Comparison of ENCODE assay signal across 19 mouse cellular contexts in the genomic region with DNA sequence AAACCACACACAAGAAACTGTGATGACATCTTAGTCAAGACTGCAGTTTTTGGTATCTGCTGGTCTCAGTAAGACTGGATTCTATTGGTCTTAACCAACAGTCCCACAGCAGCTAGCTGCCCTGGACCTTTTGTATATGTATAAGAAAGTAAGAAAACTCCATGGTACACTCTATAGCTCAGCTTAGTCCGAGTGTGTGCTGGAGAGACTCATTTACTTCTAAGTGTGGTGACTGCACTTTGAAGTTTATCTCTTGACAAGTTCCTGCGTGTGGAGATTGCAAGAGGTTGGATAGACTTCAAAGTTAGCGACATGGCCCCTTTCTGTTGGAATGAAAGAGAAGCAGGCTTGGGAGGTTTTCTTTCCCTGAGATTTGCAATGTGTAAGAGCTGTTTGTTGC. TPM values are rescaled to one million over a fixed set of nuclear protein-coding genes. Genes with fewer than 3 reads are reported as not detected.
"Had no signal": no experiment of that assay in that cellular context is flagged by ENCODE, and none has a peak within 500 bp of the region (broad histone marks: within the 10 kb centered on the region; RNA-seq: fewer than 3 reads in every experiment).

No protein-coding gene starts in this region.

- H3K4me2 ChIP-seq: limb, embryonic 15.5 days; liver, embryonic 11.5 days; liver, embryonic 15.5 days; lung, embryonic 15.5 days had no signal

- DNase-seq: kidney, adult 18-20 months; kidney, postnatal 25 days; layer of hippocampus, adult 9-11 months; midbrain, embryonic 14.5 days; thymus, postnatal 25 days had no signal

- H3K36me3 ChIP-seq: limb, embryonic 15.5 days; liver, embryonic 15.5 days; lung, embryonic 15.5 days; midbrain, embryonic 10.5 days had no signal

- ATAC-seq: inflammation-experienced regulatory T-cells, adult 6 months; intestine, embryonic 16.5 days had no signal

- H3K27me3 ChIP-seq: limb, embryonic 15.5 days; liver, embryonic 15.5 days; lung, embryonic 15.5 days; megakaryocyte, embryonic 14.5 days had no signal

- H3K4me3 ChIP-seq: layer of hippocampus, adult 2 months; limb, embryonic 15.5 days; liver, embryonic 15.5 days; lung, embryonic 15.5 days; megakaryocyte, embryonic 14.5 days; midbrain, embryonic 10.5 days had no signal

- H3K27ac ChIP-seq: kidney, postnatal 0 days; layer of hippocampus, adult 2 months; limb, embryonic 15.5 days; liver, embryonic 15.5 days; lung, embryonic 15.5 days; midbrain, embryonic 10.5 days had no signal

- H3K4me1 ChIP-seq: limb, embryonic 15.5 days; liver, embryonic 15.5 days; lung, embryonic 15.5 days; megakaryocyte, embryonic 14.5 days; midbrain, embryonic 10.5 days had no signal

- H3K9me3 ChIP-seq: limb, embryonic 15.5 days; liver, embryonic 15.5 days; lung, embryonic 15.5 days; megakaryocyte, embryonic 14.5 days; midbrain, embryonic 10.5 days had no signal

- H3K9ac ChIP-seq: limb, embryonic 15.5 days; liver, embryonic 15.5 days; lung, embryonic 15.5 days had no signal

RNA-seq across cellular contexts. Expression of a gene that starts 17.1 kb away (rescaled TPM):
- polyA plus RNA-seq: inflammation-experienced regulatory T-cells, adult 6 months; intestine, embryonic 16.5 days; kidney, embryonic 14.5 days; kidney, postnatal 0 days; liver, embryonic 11.5 days; liver, embryonic 15.5 days; midbrain, embryonic 10.5 days; midbrain, embryonic 14.5 days; small intestine, adult 2 months; spleen, adult 2 months; thymus, postnatal 0 days had no signal
